Mouse (Mus musculus): ENCODE results near the gene Cluap1.
"Not testable (repeated sequence)": the region's sequence is repeated elsewhere in the genome, so short reads cannot be mapped to it uniquely, and the experiment has no call there.

Gene Cluap1

GRCm38 (mm10) chr16:3934701-3935100 is 26.1 kb downstream of the Cluap1 start:
- DNase-seq (ENCODE audit: low spot score in 2 of 2), result no peak

GRCm38 (mm10) chr16:3951141-3951540 is 42.5 kb downstream of the Cluap1 start:
- DNase-seq (ENCODE audit: low spot score in 2 of 2), result no peak

GRCm38 (mm10) chr16:3956369-3956768 is 47.8 kb downstream of the Cluap1 start:
- DNase-seq (ENCODE audit: low spot score in 2 of 2), result no peak

- DNase-seq (ENCODE audit: low spot score in 2 of 2), result no peak
These were observed 50.7 kb downstream of the Cluap1 start for GRCm38 (mm10) chr16:3959261-3959660.

- no peak for DNase-seq (ENCODE audit: low spot score in 2 of 2)
These were observed 56.4 kb downstream of the Cluap1 start for GRCm38 (mm10) chr16:3964990-3965389.

GRCm38 (mm10) chr16:3965534-3965933 is 56.9 kb downstream of the Cluap1 start:
- DNase-seq (ENCODE audit: low spot score in 2 of 2), result no peak

GRCm38 (mm10) chr16:3974456-3974855 is 65.9 kb downstream of the Cluap1 start:
- DNase-seq (ENCODE audit: low spot score in 2 of 2), result not testable (repeated sequence)

GRCm38 (mm10) chr16:3975658-3976057 is 67.1 kb downstream of the Cluap1 start:
- no peak for DNase-seq (ENCODE audit: low spot score in 2 of 2)

GRCm38 (mm10) chr16:3976251-3976671 is 67.7 kb downstream of the Cluap1 start, which contains the start of gene Nlrc3:
TSS of gene Nlrc3 (minus strand) at chr16:3976632.
- no peak for DNase-seq (ENCODE audit: low spot score in 2 of 2)

GRCm38 (mm10) chr16:3976712-3977111 is 68.1 kb downstream of the Cluap1 start:
- DNase-seq (ENCODE audit: low spot score in 2 of 2), result no peak

GRCm38 (mm10) chr16:3982173-3982572 is 73.6 kb downstream of the Cluap1 start:
- no peak for DNase-seq (ENCODE audit: low spot score in 2 of 2)

GRCm38 (mm10) chr16:3983146-3983700 is 74.6 kb downstream of the Cluap1 start:
- peak in 1 of 2 experiments; percentile 34 for DNase-seq (ENCODE audit: low spot score in 2 of 2)

GRCm38 (mm10) chr16:3988410-3988809 is 79.8 kb downstream of the Cluap1 start:
- DNase-seq (ENCODE audit: low spot score in 2 of 2), result no peak

Data from spleen, postnatal 14 days (tissue).